Mouse (Mus musculus) bone marrow, adult 2 months (tissue): ENCODE data around the gene Scrn3.

ENCODE experiments used
- CTCF ChIP-seq: fragments of 200-500 bp; IDR thresholded peaks from 2 replicates; pipeline ENCODE4 v1.5.1; 2011; ENCODE audit warnings: low read length, control low read depth; ENCODE audit not compliant: control insufficient read depth, insufficient read depth
- POLR2A ChIP-seq: fragments of 200-500 bp; IDR thresholded peaks from 2 replicates; pipeline ENCODE4 v1.6.1; 2011; ENCODE audit warnings: low read depth, mild to moderate bottlenecking, control low read depth, low read length, borderline replicate concordance; ENCODE audit not compliant: control insufficient read depth

DNA sequence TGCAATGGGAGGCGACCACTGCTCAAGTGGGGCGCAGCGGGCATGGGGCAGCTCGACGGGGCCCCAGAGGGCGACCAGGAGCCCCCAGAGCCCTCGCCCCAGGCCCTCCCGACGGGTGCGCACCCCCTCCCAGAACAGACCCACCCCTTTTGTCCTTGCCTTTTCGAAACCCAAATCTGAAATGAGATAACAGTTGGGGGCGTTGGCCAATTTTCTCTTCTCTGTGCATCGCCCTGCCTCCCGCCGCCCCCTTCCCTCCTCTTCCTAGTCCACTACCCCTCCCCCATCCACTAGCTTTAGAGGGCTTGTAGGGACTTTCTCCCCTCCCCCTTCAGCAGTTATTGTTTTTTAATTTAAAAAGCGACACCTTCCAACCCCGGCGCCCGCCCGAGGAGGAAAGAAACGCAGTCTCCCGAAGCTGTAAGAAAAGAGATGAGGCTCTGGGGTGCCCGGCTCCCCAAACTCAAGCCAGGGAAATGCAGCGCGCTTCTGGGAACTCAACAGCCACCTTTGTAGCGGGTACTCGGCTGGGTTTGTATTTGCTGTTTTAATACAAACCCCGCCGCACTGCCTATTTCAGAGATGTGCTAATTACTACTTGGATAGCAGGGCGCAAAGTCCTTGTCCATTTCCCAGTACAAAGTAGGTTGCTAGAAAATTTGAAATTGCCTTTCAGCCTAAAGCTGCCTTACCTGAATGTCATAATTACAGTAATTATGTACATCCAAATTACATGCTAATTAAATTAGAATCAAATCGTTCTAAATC, 32.9 kb upstream of the Scrn3 start:
- TF ChIP-seq CTCF (no peak), POLR2A (no peak)
